Mouse (Mus musculus) MEL (cell line): ENCODE measurements at regions not wholly inside any gene's neighbourhood (a gene's known extent, or its start where the extent isn't known, plus 50 kb on each side); places are given as distances from the start of the nearest gene placed in this dataset.

Experiments
- DNase-seq: peaks from one replicate; pipeline ENCODE4 v3.0.0; 2011; ENCODE audit warnings: low read depth, low spot score
- H3K27ac ChIP-seq: 2 replicates; pipeline ENCODE4 v1.5.1; 2012; ENCODE audit warnings: low read depth, mild to moderate bottlenecking, control low read depth, low read length, moderate library complexity; ENCODE audit not compliant: control insufficient read depth
- H3K27me3 ChIP-seq, 2 experiments: fragments of 150-350 bp in 1 of 2; sonication (generic) in 1 of 2; 2 replicates each; pipeline ENCODE4 v1.6.1; 2012; ENCODE audit warnings: low read length in 2 of 2, mild to moderate bottlenecking in 2 of 2, improper control_type of control experiment in 1 of 2, moderate library complexity in 1 of 2; ENCODE audit not compliant: insufficient read depth in 2 of 2, control insufficient read depth in 1 of 2
- H3K36me3 ChIP-seq, 2 experiments: 2 replicates each; pipeline ENCODE4 v1.6.1; 2012 to 2014; ENCODE audit warnings: low read length in 2 of 2, improper control_type of control experiment in 1 of 2, inconsistent platforms in 1 of 2, mild to moderate bottlenecking in 1 of 2; ENCODE audit not compliant: insufficient read depth in 2 of 2, control insufficient read depth in 1 of 2
- H3K4me1 ChIP-seq, 2 experiments: fragments of 150-350 bp in 1 of 2; sonication (generic) in 1 of 2; 2 replicates each; pipeline ENCODE4 v1.6.1; 2012; ENCODE audit warnings: low read length in 2 of 2, improper control_type of control experiment in 1 of 2, mild to moderate bottlenecking in 1 of 2; ENCODE audit not compliant: insufficient read depth in 2 of 2, control insufficient read depth in 1 of 2
- H3K4me3 ChIP-seq, 2 experiments: fragments of 150-350 bp in 1 of 2; sonication (generic) in 1 of 2; 2 replicates each; pipeline ENCODE4 v1.5.1; 2012; ENCODE audit warnings: low read depth in 2 of 2, low read length in 2 of 2, mild to moderate bottlenecking in 2 of 2, moderate library complexity in 2 of 2, control low read depth in 1 of 2, improper control_type of control experiment in 1 of 2; ENCODE audit not compliant: control insufficient read depth in 1 of 2, insufficient read depth in 1 of 2
- H3K79me2 ChIP-seq: 2 replicates; pipeline ENCODE4 v1.6.1; 2012; ENCODE audit warnings: mild to moderate bottlenecking, low read length, moderate library complexity; ENCODE audit not compliant: control insufficient read depth, poor library complexity, insufficient read depth
- H3K9ac ChIP-seq: 2 replicates; pipeline ENCODE4 v1.6.1; 2012; ENCODE audit warnings: low read depth, mild to moderate bottlenecking, control low read depth, low read length, moderate library complexity; ENCODE audit not compliant: control insufficient read depth, poor library complexity, severe bottlenecking
- H3K9me3 ChIP-seq: fragments of 150-350 bp; sonication (generic); replicated peaks from 2 replicates; pipeline ENCODE4 v1.6.1; 2012; ENCODE audit warnings: mild to moderate bottlenecking, low read length, improper control_type of control experiment, moderate library complexity; ENCODE audit not compliant: insufficient read depth
- BHLHE40 ChIP-seq: IDR thresholded peaks from 2 replicates; pipeline ENCODE4 v1.6.1; 2012; ENCODE audit warnings: low read depth, mild to moderate bottlenecking, inconsistent platforms, low read length, improper control_type of control experiment, borderline replicate concordance
- CHD2 ChIP-seq: IDR thresholded peaks from 2 replicates; pipeline ENCODE4 v1.6.1; 2011; ENCODE audit warnings: low read length, improper control_type of control experiment
- ETS1 ChIP-seq: IDR thresholded peaks from 2 replicates; pipeline ENCODE4 v1.6.1; 2012; ENCODE audit warnings: low read depth, mild to moderate bottlenecking, inconsistent platforms, low read length, improper control_type of control experiment, moderate library complexity
- HCFC1 ChIP-seq: IDR thresholded peaks from 2 replicates; pipeline ENCODE4 v1.6.1; 2012; ENCODE audit warnings: low read depth, mild to moderate bottlenecking, inconsistent platforms, low read length, improper control_type of control experiment, moderate library complexity
- JUND ChIP-seq: IDR thresholded peaks from 2 replicates; pipeline ENCODE4 v1.6.1; 2011; ENCODE audit warnings: low read depth, mild to moderate bottlenecking, improper control_type of control experiment, low read length
- KAT2A ChIP-seq: conservative IDR thresholded peaks from 2 replicates; pipeline ENCODE4 v1.6.1; 2012; ENCODE audit warnings: low read depth, low read length, improper control_type of control experiment, inconsistent platforms
- MAFK ChIP-seq: IDR thresholded peaks from 2 replicates; pipeline ENCODE4 v1.6.1; 2011; ENCODE audit warnings: low read depth, mild to moderate bottlenecking, low read length, improper control_type of control experiment, borderline replicate concordance
- MAX ChIP-seq: IDR thresholded peaks from 2 replicates; pipeline ENCODE4 v1.6.1; 2011; ENCODE audit warnings: low read length, improper control_type of control experiment
- NELFE ChIP-seq: IDR thresholded peaks from 2 replicates; pipeline ENCODE4 v1.6.1; 2011; ENCODE audit warnings: low read depth, low read length, improper control_type of control experiment
- NRF1 ChIP-seq: IDR thresholded peaks from 2 replicates; pipeline ENCODE4 v1.6.1; 2014; ENCODE audit warnings: low read depth, mild to moderate bottlenecking, inconsistent platforms, low read length, improper control_type of control experiment, moderate library complexity; ENCODE audit not compliant: poor library complexity, insufficient read depth, severe bottlenecking
- POLR2AphosphoS2 ChIP-seq: IDR thresholded peaks from 2 replicates; pipeline ENCODE4 v1.6.1; 2011; ENCODE audit warnings: low read length, improper control_type of control experiment
- POLR2AphosphoS5 ChIP-seq: IDR thresholded peaks from 2 replicates; pipeline ENCODE4 v1.6.1; 2012; ENCODE audit warnings: low read depth, borderline replicate concordance, mild to moderate bottlenecking, inconsistent platforms, low read length, moderate library complexity, mixed read lengths
- RCOR1 ChIP-seq: IDR thresholded peaks from 2 replicates; pipeline ENCODE4 v1.6.1; 2012; ENCODE audit warnings: low read depth, mild to moderate bottlenecking, inconsistent platforms, low read length, improper control_type of control experiment
- SIN3A ChIP-seq: IDR thresholded peaks from 2 replicates; pipeline ENCODE4 v1.6.1; 2012; ENCODE audit warnings: low read length, improper control_type of control experiment, inconsistent platforms
- SMC3 ChIP-seq: IDR thresholded peaks from 2 replicates; pipeline ENCODE4 v1.6.1; 2011; ENCODE audit warnings: low read depth, low read length, improper control_type of control experiment
- TAL1 ChIP-seq: IDR thresholded peaks from 2 replicates; pipeline ENCODE4 v1.6.1; 2012; ENCODE audit warnings: mild to moderate bottlenecking, inconsistent platforms, low read length, moderate library complexity, mixed read lengths
- TCF12 ChIP-seq: IDR thresholded peaks from 2 replicates; pipeline ENCODE4 v1.6.1; 2014; ENCODE audit warnings: low read depth, mild to moderate bottlenecking, inconsistent platforms, low read length, improper control_type of control experiment, moderate library complexity
- USF1 ChIP-seq: IDR thresholded peaks from 2 replicates; pipeline ENCODE4 v1.6.1; 2014; ENCODE audit warnings: low read depth, mild to moderate bottlenecking, inconsistent platforms, low read length, improper control_type of control experiment, moderate library complexity
- ZC3H11A ChIP-seq: IDR thresholded peaks from 2 replicates; pipeline ENCODE4 v1.6.1; 2012; ENCODE audit warnings: low read depth, mild to moderate bottlenecking, inconsistent platforms, low read length, improper control_type of control experiment

DNA sequence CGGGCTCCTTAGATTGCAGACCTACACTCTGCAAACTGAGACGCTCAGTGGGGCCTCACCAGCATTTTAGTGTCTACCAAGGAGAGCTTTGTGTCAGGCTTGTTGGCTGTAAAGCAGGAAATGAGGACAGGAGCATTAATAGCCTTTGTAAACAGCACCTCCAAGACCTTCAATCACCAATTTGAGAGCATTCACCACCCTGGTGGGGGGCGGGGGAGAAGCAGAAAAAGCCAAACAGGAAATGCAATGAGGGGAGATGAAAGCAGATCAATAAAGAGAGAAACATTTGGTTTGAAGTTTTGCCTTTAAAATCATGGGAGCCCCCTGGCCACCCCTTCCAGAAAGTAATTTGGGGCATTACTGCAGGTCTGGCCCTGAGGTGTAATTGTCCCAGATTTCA is 497.3 kb upstream of the Sall1 start:
- TF ChIP-seq ZC3H11A (no peak), BHLHE40 (no peak), USF1 (no peak), KAT2A (no peak), CHD2 (no peak), ETS1 (no peak), HCFC1 (no peak), TCF12 (no peak)
- TF ChIP-seq, all 39 proteins: peak for 0
- no peaks in the 10 kb centered on the region for H3K27me3 ChIP-seq
- H3K4me3 ChIP-seq: no peak overlapping the region
- H3K79me2 ChIP-seq: no peaks in the 10 kb centered on the region
- no peak overlapping the region for H3K9ac ChIP-seq
- H3K27ac ChIP-seq: no peak overlapping the region
- no peaks in the 10 kb centered on the region for H3K9me3 ChIP-seq
- H3K36me3 ChIP-seq: no peaks in the 10 kb centered on the region
- no peaks in the 10 kb centered on the region for H3K4me1 ChIP-seq
- no peak for DNase-seq

DNA sequence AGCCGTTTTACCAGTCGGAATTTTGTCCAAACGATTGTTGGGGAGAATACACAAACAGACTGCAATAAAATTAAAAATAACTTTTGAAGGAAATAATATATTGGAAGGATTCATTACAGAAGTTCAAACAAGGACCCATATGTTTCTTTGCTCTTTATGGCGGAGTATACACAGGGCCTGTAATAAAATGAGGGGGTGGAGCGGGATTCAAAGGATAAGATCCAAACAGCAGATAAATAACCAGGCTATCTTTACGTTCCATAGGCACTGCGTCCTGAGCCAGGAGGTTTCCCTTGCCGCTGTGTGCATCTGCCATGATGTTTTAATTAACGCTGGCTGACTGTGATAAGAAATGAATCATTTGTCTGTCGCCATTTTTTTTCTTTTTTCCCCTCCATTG is 490.6 kb upstream of the Sall1 start:
- no peaks in the 10 kb centered on the region for H3K9me3 ChIP-seq
- TF ChIP-seq SMC3 (no peak), RCOR1 (no peak), CHD2 (no peak), MAFK (no peak), ETS1 (no peak), NRF1 (no peak), JUND (no peak), BHLHE40 (no peak), MAX (no peak), SIN3A (no peak), POLR2AphosphoS2 (no peak), TAL1 (no peak), NELFE (no peak), POLR2AphosphoS5 (no peak)
- TF ChIP-seq, all 39 proteins: peak for 0
- Histone ChIP-seq H3K9ac (no peak overlapping the region), H3K79me2 (no peaks in the 10 kb centered on the region), H3K4me1 (no peaks in the 10 kb centered on the region), H3K27ac (no peak overlapping the region), H3K36me3 (no peaks in the 10 kb centered on the region), H3K4me3 (no peak overlapping the region), H3K27me3 (no peaks in the 10 kb centered on the region)
- no peak for DNase-seq
